Mouse (Mus musculus) common myeloid progenitor, adult 5-6 weeks (primary cell): Measurements from ENCODE around the gene Pik3r6. TPM values are rescaled to one million over a fixed set of nuclear protein-coding genes. Genes with fewer than 3 reads are reported as not detected.

ENCODE experiments used
- ATAC-seq: replicated peaks from 2 replicates; pipeline ENCODE4 v1.8.0; 2016; ENCODE audit warnings: low read depth, mild to moderate bottlenecking, moderate TSS enrichment, inconsistent platforms; ENCODE audit not compliant: poor library complexity, severe bottlenecking
- total RNA-seq: library from RNA; stranded (forward); fragments of 200-1000, 187-1606 nt; gene quantifications from 2 replicates; pipeline ENCODE4 v1.2.3, GENCODE M21; 2017

Pik3r6 gene
- total RNA-seq: 0.53 and 2.6 TPM in 2 replicates

GRCm38 (mm10) chr11:68502902-68503629 lies at the start of gene Pik3r6:
Gene Pik3r6, plus strand, starts transcription at chr11:68503019.
- ATAC-seq: peak; percentile 51

GRCm38 (mm10) chr11:68453301-68453700 lies 49.5 kb upstream of the Pik3r6 start:
- no peak for ATAC-seq

GRCm38 (mm10) chr11:68458086-68458485 lies 44.7 kb upstream of the Pik3r6 start:
- no peak for ATAC-seq

- no peak for ATAC-seq
Measured at GRCm38 (mm10) chr11:68459021-68459420, 43.8 kb upstream of the Pik3r6 start.

- ATAC-seq: no peak
Measured at GRCm38 (mm10) chr11:68459486-68459885, 43.3 kb upstream of the Pik3r6 start.

GRCm38 (mm10) chr11:68462716-68463115 lies 40.1 kb upstream of the Pik3r6 start:
- ATAC-seq: no peak

GRCm38 (mm10) chr11:68464260-68464659 lies 38.6 kb upstream of the Pik3r6 start:
- ATAC-seq: no peak

GRCm38 (mm10) chr11:68465090-68465489 lies 37.7 kb upstream of the Pik3r6 start:
- no peak for ATAC-seq

GRCm38 (mm10) chr11:68467441-68467840 lies 35.4 kb upstream of the Pik3r6 start:
- ATAC-seq: no peak

- ATAC-seq: no peak
Measured at GRCm38 (mm10) chr11:68467962-68468612, 34.7 kb upstream of the Pik3r6 start.

GRCm38 (mm10) chr11:68468886-68469285 lies 33.9 kb upstream of the Pik3r6 start:
- no peak for ATAC-seq

- no peak for ATAC-seq
Measured at GRCm38 (mm10) chr11:68472162-68472849, 30.5 kb upstream of the Pik3r6 start.

GRCm38 (mm10) chr11:68474600-68474999 lies 28.2 kb upstream of the Pik3r6 start:
- no peak for ATAC-seq

- no peak for ATAC-seq
Measured at GRCm38 (mm10) chr11:68475676-68476075, 27.1 kb upstream of the Pik3r6 start.

GRCm38 (mm10) chr11:68477661-68478060 lies 25.2 kb upstream of the Pik3r6 start:
- no peak for ATAC-seq

GRCm38 (mm10) chr11:68478574-68478981 lies 24.2 kb upstream of the Pik3r6 start:
- ATAC-seq: no peak

GRCm38 (mm10) chr11:68480660-68481059 lies 22.2 kb upstream of the Pik3r6 start:
- ATAC-seq: no peak

GRCm38 (mm10) chr11:68482001-68482400 lies 20.8 kb upstream of the Pik3r6 start:
- ATAC-seq: no peak

GRCm38 (mm10) chr11:68483213-68483612 lies 19.6 kb upstream of the Pik3r6 start:
- ATAC-seq: peak; percentile 82

- no peak for ATAC-seq
Measured at GRCm38 (mm10) chr11:68484431-68484830, 18.4 kb upstream of the Pik3r6 start.
